In the genomic region with DNA sequence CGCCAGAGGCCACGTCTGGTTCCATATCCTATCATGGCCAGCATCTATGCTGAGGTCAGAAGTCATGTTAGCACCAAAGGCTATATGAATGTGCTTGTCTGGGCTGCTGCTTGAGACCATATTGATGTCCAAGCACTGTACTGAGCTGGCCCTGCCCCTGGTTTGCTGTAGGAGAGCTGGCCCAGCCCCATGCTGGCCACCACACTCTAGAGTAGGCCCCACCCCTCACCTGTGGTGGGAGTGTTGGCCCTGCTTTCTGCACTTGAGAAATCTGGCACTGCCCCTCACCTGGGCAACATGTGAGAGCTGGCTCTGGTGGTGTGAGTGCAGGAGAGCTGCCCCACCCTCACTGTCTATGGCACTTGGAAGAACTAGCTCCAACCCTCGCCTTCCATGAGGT, we compare ENCODE assay signal across 20 mouse cellular contexts.
DNase-seq lines count a peak whose midpoint lies in the region; ATAC-seq lines count a peak whose summit lies in the region.
"Had no signal": no experiment of that assay in that cellular context is flagged by ENCODE, and none has a peak within 500 bp of the region (broad histone marks: within the 10 kb centered on the region; RNA-seq: fewer than 3 reads in every experiment).

No protein-coding gene starts in this region.

- peak; percentile 73 for ATAC-seq in embryonic facial prominence, embryonic 11.5 days (replicated peaks; ENCODE audit: insufficient number of reproducible peaks, low FRiP score, low TSS enrichment, low read depth)
- ATAC-seq in hindbrain, embryonic 11.5 days (ENCODE audit: low FRiP score) = 0 out of 2 replicates have a peak, but pooled peaks have one; percentile 45
- ATAC-seq in hindbrain, embryonic 16.5 days = no peak
- peak; percentile 52; the same call in 1 of the 2 replicates for ATAC-seq in lung, embryonic 15.5 days (ENCODE audit: borderline replicate concordance, extremely low read depth, low FRiP score, low TSS enrichment)
- ATAC-seq in neural tube, embryonic 12.5 days (ENCODE audit: low FRiP score, low read depth) = 0 out of 2 replicates have a peak, but pooled peaks have one; percentile 25

- no peak for DNase-seq in embryonic facial prominence, embryonic 11.5 days (ENCODE audit: low spot score)
- DNase-seq in embryonic facial prominence, embryonic 10.5 days (ENCODE audit: low spot score) = no peak
- no peak for DNase-seq in hindbrain, embryonic 11.5 days (ENCODE audit: low spot score)
- no peak for DNase-seq in lung, postnatal 10 days
- DNase-seq in neural tube, embryonic 10.5 days (ENCODE audit: extremely low spot score, low spot score) = no peak
- DNase-seq: adrenal gland, adult 2 months; cerebellum, adult 2 months; cerebellum, postnatal 36 days; gastrocnemius, postnatal 10 days; heart, adult 18-20 months; kidney, adult 9 months; right cerebral cortex, adult 18-20 months; thymus, postnatal 14 days had no signal

- no peaks in the 10 kb centered on the region for H3K36me3 ChIP-seq in embryonic facial prominence, embryonic 11.5 days (replicated peaks; ENCODE audit: control insufficient read depth, insufficient read depth, low read depth, low read length)
- no peaks in the 10 kb centered on the region for H3K36me3 ChIP-seq in embryonic facial prominence, embryonic 10.5 days (replicated peaks)
- H3K36me3 ChIP-seq in hindbrain, embryonic 11.5 days (ENCODE audit: control insufficient read depth, insufficient read depth, low read length) = no peaks in the 10 kb centered on the region
- no peaks in the 10 kb centered on the region for H3K36me3 ChIP-seq in hindbrain, embryonic 16.5 days (ENCODE audit: control insufficient read depth, insufficient read depth, low read length)
- H3K36me3 ChIP-seq in lung, embryonic 15.5 days = no peaks in the 10 kb centered on the region
- H3K36me3 ChIP-seq in neural tube, embryonic 12.5 days = no peaks in the 10 kb centered on the region
- H3K36me3 ChIP-seq: hindbrain, embryonic 10.5 days; liver, embryonic 15.5 days; neural tube, embryonic 13.5 days had no signal

- H3K27ac ChIP-seq in embryonic facial prominence, embryonic 11.5 days (replicated peaks; ENCODE audit: low read depth, low read length) = no peak overlapping the region
- H3K27ac ChIP-seq in embryonic facial prominence, embryonic 10.5 days (replicated peaks) = no peak overlapping the region
- no peak overlapping the region for H3K27ac ChIP-seq in hindbrain, embryonic 11.5 days (ENCODE audit: low read depth, low read length)
- H3K27ac ChIP-seq in hindbrain, embryonic 16.5 days (ENCODE audit: low read depth, low read length) = no peak overlapping the region
- no peak overlapping the region for H3K27ac ChIP-seq in lung, embryonic 15.5 days
- H3K27ac ChIP-seq in neural tube, embryonic 12.5 days = no peak overlapping the region
- H3K27ac ChIP-seq: hindbrain, embryonic 10.5 days; liver, embryonic 15.5 days; macrophage; neural tube, embryonic 13.5 days had no signal

- no peaks in the 10 kb centered on the region for H3K27me3 ChIP-seq in embryonic facial prominence, embryonic 11.5 days (ENCODE audit: control insufficient read depth, insufficient read depth, low read length)
- no peaks in the 10 kb centered on the region for H3K27me3 ChIP-seq in embryonic facial prominence, embryonic 10.5 days (replicated peaks; ENCODE audit: low read depth, poor library complexity, severe bottlenecking)
- H3K27me3 ChIP-seq in hindbrain, embryonic 11.5 days (ENCODE audit: control insufficient read depth, insufficient read depth, low read length) = no peaks in the 10 kb centered on the region
- H3K27me3 ChIP-seq in hindbrain, embryonic 16.5 days (replicated peaks; ENCODE audit: control insufficient read depth, insufficient read depth, low read length) = no peaks in the 10 kb centered on the region
- no peaks in the 10 kb centered on the region for H3K27me3 ChIP-seq in lung, embryonic 15.5 days
- no peaks in the 10 kb centered on the region for H3K27me3 ChIP-seq in neural tube, embryonic 12.5 days (replicated peaks)
- H3K27me3 ChIP-seq: liver, embryonic 15.5 days; neural tube, embryonic 13.5 days had no signal

- no peaks in the 10 kb centered on the region for H3K4me1 ChIP-seq in embryonic facial prominence, embryonic 11.5 days (ENCODE audit: control insufficient read depth, insufficient read depth, low read length)
- peaks cover 7% of the 10 kb centered on the region; the same call in 1 of the 2 replicates for H3K4me1 ChIP-seq in embryonic facial prominence, embryonic 10.5 days
- no peaks in the 10 kb centered on the region for H3K4me1 ChIP-seq in hindbrain, embryonic 11.5 days (replicated peaks; ENCODE audit: control insufficient read depth, insufficient read depth, low read length)
- H3K4me1 ChIP-seq in hindbrain, embryonic 16.5 days (ENCODE audit: control insufficient read depth, insufficient read depth, low read depth, low read length) = no peaks in the 10 kb centered on the region
- H3K4me1 ChIP-seq in lung, embryonic 15.5 days = no peaks in the 10 kb centered on the region
- H3K4me1 ChIP-seq in neural tube, embryonic 12.5 days = no peaks in the 10 kb centered on the region
- H3K4me1 ChIP-seq: hindbrain, embryonic 10.5 days; liver, embryonic 15.5 days; neural tube, embryonic 13.5 days had no signal

- WGBS in embryonic facial prominence, embryonic 11.5 days = 92% methylated on average over 3 of the region's 3 CpGs
- 95% methylated on average over 3 of the region's 3 CpGs for WGBS in embryonic facial prominence, embryonic 10.5 days
- WGBS in hindbrain, embryonic 11.5 days = 96% methylated on average over 3 of the region's 3 CpGs
- 96% methylated on average over 3 of the region's 3 CpGs for WGBS in hindbrain, embryonic 16.5 days
- 80% methylated on average over 3 of the region's 3 CpGs for WGBS in lung, embryonic 15.5 days
- 94% methylated on average over 3 of the region's 3 CpGs for WGBS in neural tube, embryonic 12.5 days

- no peak overlapping the region for H3K9ac ChIP-seq in embryonic facial prominence, embryonic 11.5 days (replicated peaks; ENCODE audit: low read length)
- H3K9ac ChIP-seq in hindbrain, embryonic 11.5 days (ENCODE audit: low read depth, low read length) = no peak overlapping the region
- no peak overlapping the region for H3K9ac ChIP-seq in hindbrain, embryonic 16.5 days (ENCODE audit: low read depth, low read length)
- H3K9ac ChIP-seq in lung, embryonic 15.5 days = no peak overlapping the region
- no peak overlapping the region for H3K9ac ChIP-seq in neural tube, embryonic 12.5 days
- H3K9ac ChIP-seq: liver, embryonic 15.5 days; neural tube, embryonic 13.5 days had no signal

- H3K4me2 ChIP-seq in embryonic facial prominence, embryonic 11.5 days (ENCODE audit: low read depth, low read length) = no peak overlapping the region
- no peak overlapping the region for H3K4me2 ChIP-seq in hindbrain, embryonic 11.5 days (replicated peaks; ENCODE audit: low read depth, low read length)
- no peak overlapping the region for H3K4me2 ChIP-seq in hindbrain, embryonic 16.5 days (ENCODE audit: low read length)
- no peak overlapping the region for H3K4me2 ChIP-seq in lung, embryonic 15.5 days
- no peak overlapping the region for H3K4me2 ChIP-seq in neural tube, embryonic 12.5 days (replicated peaks)
- H3K4me2 ChIP-seq: liver, embryonic 15.5 days; neural tube, embryonic 13.5 days had no signal

- H3K4me3 ChIP-seq in embryonic facial prominence, embryonic 11.5 days (ENCODE audit: low read depth, low read length) = no peak overlapping the region
- H3K4me3 ChIP-seq in embryonic facial prominence, embryonic 10.5 days = no peak overlapping the region
- H3K4me3 ChIP-seq in hindbrain, embryonic 11.5 days (ENCODE audit: low read depth, low read length) = no peak overlapping the region
- no peak overlapping the region for H3K4me3 ChIP-seq in hindbrain, embryonic 16.5 days (ENCODE audit: low read length)
- no peak overlapping the region for H3K4me3 ChIP-seq in lung, embryonic 15.5 days
- H3K4me3 ChIP-seq in neural tube, embryonic 12.5 days = no peak overlapping the region
- H3K4me3 ChIP-seq: hindbrain, embryonic 10.5 days; liver, embryonic 15.5 days; neural tube, embryonic 13.5 days had no signal

- no peaks in the 10 kb centered on the region for H3K9me3 ChIP-seq in embryonic facial prominence, embryonic 11.5 days (replicated peaks; ENCODE audit: control insufficient read depth, low read length)
- no peaks in the 10 kb centered on the region for H3K9me3 ChIP-seq in embryonic facial prominence, embryonic 10.5 days
- H3K9me3 ChIP-seq in hindbrain, embryonic 11.5 days (ENCODE audit: control insufficient read depth, low read length) = no peaks in the 10 kb centered on the region
- no peaks in the 10 kb centered on the region for H3K9me3 ChIP-seq in hindbrain, embryonic 16.5 days (ENCODE audit: control insufficient read depth, low read length)
- no peaks in the 10 kb centered on the region for H3K9me3 ChIP-seq in lung, embryonic 15.5 days
- H3K9me3 ChIP-seq in neural tube, embryonic 12.5 days = no peaks in the 10 kb centered on the region
- H3K9me3 ChIP-seq: hindbrain, embryonic 10.5 days; liver, embryonic 15.5 days; neural tube, embryonic 13.5 days had no signal
